Mouse (Mus musculus) skeletal muscle tissue, adult 2 months (tissue): Measurements from ENCODE around the gene Car12.
"Not testable (repeated sequence)": the region's sequence is repeated elsewhere in the genome, so short reads cannot be mapped to it uniquely, and the experiment has no call there.

ENCODE experiments used
- DNase-seq: peaks from one replicate; pipeline ENCODE4 v3.0.0-alpha.2; 2012; ENCODE audit warnings: low read depth, low spot score

Gene Car12

DNA sequence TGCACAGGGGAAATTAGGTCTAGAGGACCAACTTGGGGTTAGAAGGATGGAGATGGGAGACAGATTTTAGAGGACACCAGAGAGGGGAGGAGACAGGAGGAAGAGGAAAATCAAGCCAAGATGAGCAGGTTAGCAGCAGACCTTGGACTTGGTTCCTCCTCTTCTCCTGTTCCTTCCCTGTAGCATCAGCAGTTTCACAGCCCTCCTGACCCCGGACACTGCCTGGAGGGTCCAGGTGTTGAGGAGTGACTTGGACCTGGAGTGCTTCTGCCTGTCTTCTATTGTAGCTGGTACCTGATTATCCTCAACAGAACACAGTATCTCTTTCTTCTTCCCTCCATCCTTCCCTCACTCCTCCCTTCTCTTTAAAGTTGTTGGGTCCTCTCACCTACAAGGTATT lies 55.2 kb downstream of the Car12 start:
- no peak for DNase-seq

DNA sequence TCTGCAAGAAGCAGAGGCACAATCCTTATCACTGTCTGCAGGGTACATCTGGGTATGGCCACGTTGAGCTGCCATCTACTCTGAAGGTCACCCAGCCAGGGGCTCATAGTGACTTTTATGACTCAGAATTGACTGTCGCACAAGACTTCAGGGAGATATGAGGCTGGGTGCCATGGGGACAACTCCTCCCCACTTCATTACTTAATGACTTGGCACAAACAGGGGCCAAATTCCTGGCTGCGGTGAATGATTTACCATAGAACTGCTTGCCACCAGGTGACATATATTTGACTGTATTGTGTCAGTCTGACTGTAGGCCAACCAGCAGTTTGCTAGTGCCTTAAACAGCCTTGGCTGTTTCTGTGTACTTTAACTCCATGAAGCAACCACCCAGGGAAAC lies 55.8 kb downstream of the Car12 start:
- DNase-seq: no peak

DNA sequence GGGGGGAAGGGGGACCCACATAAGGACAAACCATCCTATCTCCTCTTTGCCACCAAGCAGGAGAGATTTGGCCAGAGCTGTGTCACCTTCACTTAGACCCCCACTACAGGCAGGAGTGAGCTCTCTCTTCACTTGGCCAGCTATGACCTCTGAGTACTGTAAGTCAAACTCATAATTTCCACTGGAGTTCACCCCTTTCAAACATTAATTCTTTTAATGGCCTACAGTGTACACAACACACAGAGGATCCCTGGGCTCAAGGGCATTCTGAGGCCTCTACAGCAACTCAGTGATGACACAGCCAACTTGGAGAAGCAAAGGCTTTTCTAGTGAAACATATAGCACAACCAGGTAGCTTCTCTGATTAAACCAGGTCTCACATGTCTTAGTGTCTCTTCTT lies 57.2 kb downstream of the Car12 start:
- no peak for DNase-seq

DNA sequence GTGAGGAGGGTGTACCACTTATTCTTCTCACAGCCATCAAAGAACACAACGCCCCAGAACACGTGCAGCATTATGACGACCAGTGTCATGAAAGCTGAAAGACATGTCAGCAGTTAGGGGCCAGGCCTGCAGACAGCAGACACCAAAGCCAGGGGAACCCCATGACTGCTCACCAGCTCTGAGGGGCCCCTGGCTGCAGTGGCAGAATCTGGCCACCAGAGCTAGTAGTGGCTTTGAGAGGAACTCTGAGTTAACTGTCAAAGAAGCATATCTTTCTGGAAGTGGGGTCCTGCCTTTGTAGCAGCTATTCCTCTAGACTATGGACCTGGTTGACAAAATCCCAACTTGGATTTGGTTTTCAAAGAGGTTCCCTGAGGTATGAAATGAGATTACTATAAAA lies 71.1 kb downstream of the Car12 start:
- DNase-seq: not testable (repeated sequence)

DNA sequence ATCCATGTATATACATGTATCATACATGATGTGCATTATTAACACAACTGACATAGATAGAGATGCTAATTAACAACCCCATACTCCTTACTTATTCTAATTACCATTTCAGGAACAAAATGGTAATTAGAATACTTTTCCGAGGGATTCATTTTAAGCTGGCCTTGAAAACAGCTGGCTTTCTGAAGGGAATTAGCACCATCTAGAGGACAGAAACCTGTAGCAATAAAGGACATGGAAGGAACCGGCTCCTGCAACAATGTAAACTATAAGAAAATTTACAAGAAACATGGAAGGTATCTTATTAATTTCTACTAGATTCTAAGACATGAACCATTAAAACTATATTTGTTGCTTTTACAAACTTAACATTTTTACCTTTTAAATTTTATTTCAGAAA lies 74.3 kb downstream of the Car12 start:
- DNase-seq: peak; percentile 13

DNA sequence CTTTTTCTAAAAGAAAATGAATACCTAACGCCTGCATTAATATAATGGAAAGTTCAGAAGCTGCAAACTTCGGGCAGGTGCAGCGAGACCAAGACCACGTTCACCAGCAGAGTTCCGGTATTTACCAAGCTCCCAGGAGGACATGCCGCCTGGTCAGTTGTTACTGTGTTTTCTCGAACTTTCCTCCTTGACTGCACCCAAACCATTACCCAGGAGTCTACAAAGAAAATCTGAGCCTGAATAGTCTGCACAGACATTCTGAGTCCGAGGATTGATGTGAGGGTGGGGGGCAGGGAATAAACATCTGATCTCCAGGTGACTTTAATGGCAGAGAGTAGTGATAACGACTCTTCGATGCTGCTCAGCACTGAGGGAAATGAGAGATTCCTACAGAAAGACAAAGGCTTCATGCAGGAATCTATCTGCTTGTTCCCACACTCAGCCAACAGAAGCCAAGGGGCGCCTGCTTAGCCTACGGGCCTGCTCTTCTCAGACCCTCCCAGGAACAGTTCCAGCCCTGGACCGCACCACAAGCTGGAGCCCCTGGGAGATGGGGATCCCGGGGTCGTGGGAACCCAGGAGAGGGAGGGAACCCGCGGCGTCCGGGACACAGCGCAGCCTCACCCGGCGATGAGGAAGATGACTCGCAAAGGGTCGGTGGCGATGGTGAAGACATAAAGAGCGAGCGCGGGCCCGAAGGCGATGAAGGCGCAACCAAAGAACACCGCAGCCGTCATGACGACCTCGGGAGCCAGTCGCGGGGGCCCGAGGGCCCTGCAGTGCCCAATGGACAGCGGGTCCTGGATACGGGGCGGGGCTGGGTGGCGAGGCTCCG lies 81.4 kb downstream of the Car12 start:
- DNase-seq: no peak

GRCm38 (mm10) chr9:66795464-66796324 lies 82.2 kb downstream of the Car12 start, which contains the start of gene Aph1b:
TSS of gene Aph1b (minus strand) at chr9:66795490.
- peak; percentile 98 for DNase-seq

DNA sequence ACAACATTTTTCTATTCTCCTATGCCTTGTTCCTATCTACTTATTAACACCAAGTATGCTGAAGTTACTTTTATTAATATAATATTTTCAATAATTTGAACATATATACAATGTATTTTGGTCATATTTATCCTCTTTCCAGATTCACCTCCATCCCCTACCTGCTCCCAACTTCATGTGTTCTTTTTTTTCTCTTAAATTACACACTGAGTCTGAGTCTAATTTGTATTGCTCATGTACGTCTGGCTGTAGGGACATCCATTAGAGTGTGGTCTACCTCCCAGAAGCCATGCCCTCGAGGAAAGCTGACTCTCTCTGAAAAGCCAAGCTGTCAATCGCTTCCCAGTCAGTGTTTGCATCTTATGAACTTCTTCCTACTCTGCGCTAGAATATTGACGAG lies 83.3 kb downstream of the Car12 start, which contains the start of gene Gm10647:
Gm10647 (plus strand) TSS at position 301 of the 400 bp plus-strand sequence.
- DNase-seq: no peak

GRCm38 (mm10) chr9:66801947-66802346 lies 88.5 kb downstream of the Car12 start:
- DNase-seq: no peak

GRCm38 (mm10) chr9:66805951-66806350 lies 92.5 kb downstream of the Car12 start:
- not testable (repeated sequence) for DNase-seq

DNA sequence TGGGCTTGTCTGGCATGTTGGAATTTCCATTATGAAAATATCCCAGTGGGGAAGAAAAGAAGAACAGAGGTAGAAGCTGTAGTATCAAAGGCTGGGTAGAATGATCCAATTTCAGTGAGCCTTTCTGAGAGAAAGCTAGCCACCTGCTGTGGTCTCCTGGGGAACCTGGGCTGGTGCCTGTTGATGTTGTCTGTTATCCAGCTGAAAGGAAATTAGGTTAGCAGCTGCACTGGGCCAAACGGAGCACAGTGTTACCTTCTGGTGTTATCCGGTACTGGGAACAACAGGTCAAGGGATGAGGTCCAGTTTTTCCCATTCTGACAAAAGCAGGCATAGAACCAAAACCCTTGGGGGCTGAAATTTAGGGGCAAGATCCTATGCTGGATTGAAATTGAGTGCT lies 99.9 kb downstream of the Car12 start:
- no peak for DNase-seq
